Comparison of ENCODE assay signal across 20 mouse cellular contexts in genomic region chr13:44180384-44180783, GRCm38 (mm10).
A peak's percentile ranks its signal among the peaks of the same experiment; 100 is the strongest.
DNase-seq lines count a peak whose midpoint lies in the region; ATAC-seq and TF ChIP-seq lines count a peak whose summit lies in the region.
"Had no signal": no experiment of that assay in that cellular context is flagged by ENCODE, and none has a peak within 500 bp of the region (broad histone marks: within the 10 kb centered on the region; RNA-seq: fewer than 3 reads in every experiment).

No protein-coding gene starts in this region.

- TF ChIP-seq EP300 in heart, adult 2 months (IDR thresholded peaks at IDR 0.05; ENCODE audit: insufficient read depth, low read depth, low read length) = no peak

- H3K4me2 ChIP-seq in embryonic facial prominence, embryonic 14.5 days (ENCODE audit: low read depth, low read length) = no peak overlapping the region
- H3K4me2 ChIP-seq: embryonic facial prominence, embryonic 15.5 days; heart, embryonic 12.5 days; hindbrain, embryonic 14.5 days; intestine, embryonic 15.5 days had no signal

- no peak for TF ChIP-seq POLR2A in heart, adult 2 months (IDR thresholded peaks at IDR 0.05; ENCODE audit: insufficient read depth, low read depth, low read length)

- WGBS in embryonic facial prominence, embryonic 14.5 days = 67% methylated on average over 3 of the region's 3 CpGs
- WGBS in embryonic facial prominence, embryonic 10.5 days = 67% methylated on average over 3 of the region's 3 CpGs
- WGBS in heart, adult 2 months = 73% methylated on average over 3 of the region's 3 CpGs

- H3K9me3 ChIP-seq in embryonic facial prominence, embryonic 14.5 days (ENCODE audit: control insufficient read depth, low read length) = no peaks in the 10 kb centered on the region
- H3K9me3 ChIP-seq in embryonic facial prominence, embryonic 10.5 days = no peaks in the 10 kb centered on the region
- H3K9me3 ChIP-seq: embryonic facial prominence, embryonic 15.5 days; heart, embryonic 12.5 days; hindbrain, embryonic 10.5 days; intestine, embryonic 15.5 days had no signal

- intact Hi-C loops in heart, adult 2 months (cut with DNase I) = no loop called here

- H3K36me3 ChIP-seq in embryonic facial prominence, embryonic 14.5 days (ENCODE audit: control insufficient read depth, insufficient read depth, low read length) = no peaks in the 10 kb centered on the region
- H3K36me3 ChIP-seq in embryonic facial prominence, embryonic 10.5 days (replicated peaks) = no peaks in the 10 kb centered on the region
- no peaks in the 10 kb centered on the region for H3K36me3 ChIP-seq in heart, adult 2 months (ENCODE audit: control insufficient read depth, insufficient read depth, low read length)
- H3K36me3 ChIP-seq: embryonic facial prominence, embryonic 15.5 days; heart, embryonic 12.5 days; hindbrain, embryonic 10.5 days; intestine, embryonic 15.5 days had no signal

- no peaks in the 10 kb centered on the region for H3K79me2 ChIP-seq in heart, adult 2 months (replicated peaks; ENCODE audit: control insufficient read depth, insufficient read depth, low read length)

- H3K27ac ChIP-seq in embryonic facial prominence, embryonic 14.5 days (replicated peaks; ENCODE audit: low read depth, low read length) = no peak overlapping the region
- no peak overlapping the region for H3K27ac ChIP-seq in embryonic facial prominence, embryonic 10.5 days (replicated peaks)
- no peak overlapping the region for H3K27ac ChIP-seq in heart, adult 2 months
- H3K27ac ChIP-seq: embryonic facial prominence, embryonic 15.5 days; hindbrain, embryonic 10.5 days; hindbrain, embryonic 14.5 days; intestine, embryonic 15.5 days had no signal

- ATAC-seq in embryonic facial prominence, embryonic 14.5 days (ENCODE audit: low read depth) = no peak
- ATAC-seq: forebrain, embryonic 16.5 days; intestine, embryonic 15.5 days had no signal

- H3K4me3 ChIP-seq in embryonic facial prominence, embryonic 14.5 days (ENCODE audit: low read depth, low read length) = no peak overlapping the region
- no peak overlapping the region for H3K4me3 ChIP-seq in embryonic facial prominence, embryonic 10.5 days
- H3K4me3 ChIP-seq in heart, adult 2 months = no peak overlapping the region
- H3K4me3 ChIP-seq: embryonic facial prominence, embryonic 15.5 days; erythroblast, embryonic 14.5 days; heart, embryonic 12.5 days; hindbrain, embryonic 10.5 days; intestine, embryonic 15.5 days had no signal

- H3K9ac ChIP-seq in embryonic facial prominence, embryonic 14.5 days (ENCODE audit: low read depth, low read length) = no peak overlapping the region
- no peak overlapping the region for H3K9ac ChIP-seq in heart, adult 2 months (ENCODE audit: low read depth, low read length)
- H3K9ac ChIP-seq: embryonic facial prominence, embryonic 15.5 days; heart, embryonic 12.5 days; hindbrain, embryonic 14.5 days; intestine, embryonic 15.5 days had no signal

- peak; percentile 53 for DNase-seq in embryonic facial prominence, embryonic 14.5 days (ENCODE audit: low spot score)
- no peak for DNase-seq in embryonic facial prominence, embryonic 10.5 days (ENCODE audit: low spot score)
- peak; percentile 92 for DNase-seq in heart, adult 11 months
- no peak for DNase-seq in heart, adult 2 months
- peak; percentile 27 for DNase-seq in gastrocnemius, postnatal 25 days
- DNase-seq in kidney, postnatal 4 days = no peak
- DNase-seq in embryo, embryonic 10 days (ENCODE audit: low spot score) = no peak
- DNase-seq: adrenal gland, postnatal 14 days; B cell, adult 2 months; cerebellum, adult 11-12 months; cerebellum, adult 9-10 months; cerebellum, postnatal 25 days; kidney, adult 18-20 months had no signal

- H3K27me3 ChIP-seq in embryonic facial prominence, embryonic 14.5 days (replicated peaks; ENCODE audit: control insufficient read depth, insufficient read depth, low read length) = no peaks in the 10 kb centered on the region
- H3K27me3 ChIP-seq in embryonic facial prominence, embryonic 10.5 days (replicated peaks; ENCODE audit: low read depth, poor library complexity, severe bottlenecking) = 0 out of 2 replicates have a peak, but pooled peaks cover 4% of the 10 kb centered on the region
- no peaks in the 10 kb centered on the region for H3K27me3 ChIP-seq in heart, adult 2 months (ENCODE audit: control insufficient read depth, insufficient read depth, low read length)
- H3K27me3 ChIP-seq: embryonic facial prominence, embryonic 15.5 days; heart, embryonic 12.5 days; intestine, embryonic 15.5 days had no signal

- H3K4me1 ChIP-seq in embryonic facial prominence, embryonic 14.5 days (ENCODE audit: control insufficient read depth, insufficient read depth, low read length) = peaks cover 10% of the 10 kb centered on the region; the same call in 1 of the 2 replicates
- H3K4me1 ChIP-seq in embryonic facial prominence, embryonic 10.5 days = peaks cover 27% of the 10 kb centered on the region
- peaks cover 5% of the 10 kb centered on the region for H3K4me1 ChIP-seq in heart, adult 2 months (ENCODE audit: control insufficient read depth, insufficient read depth, low read length)
- H3K4me1 ChIP-seq: heart, embryonic 12.5 days had no signal

- no peak for TF ChIP-seq CTCF in heart, adult 2 months (IDR thresholded peaks at IDR 0.05)

Comparison
In these comparisons a context has a peak if more than half of its experiments do, and no peak if none do; other contexts are left out.
1. DNase-seq: peak in embryonic facial prominence, embryonic 14.5 days (single experiment), heart, adult 11 months (single experiment) and gastrocnemius, postnatal 25 days (single experiment); none in embryonic facial prominence, embryonic 10.5 days (single experiment), heart, adult 2 months (0 of 2), kidney, postnatal 4 days (0 of 2) and embryo, embryonic 10 days (single experiment).